Mouse (Mus musculus): ENCODE measurements around the gene Ankrd49. TPM values are rescaled to one million over a fixed set of nuclear protein-coding genes. Genes with fewer than 3 reads are reported as not detected.

Ankrd49 gene
- polyA plus RNA-seq, 1 experiment from 2014 or later: 46.8 TPM

GRCm38 (mm10) chr9:14753947-14754346 is 30.7 kb downstream of the Ankrd49 start:
- H3K9me3 ChIP-seq (ENCODE audit: control insufficient read depth, low read length): no peaks in the 10 kb centered on the region
- peaks cover 7% of the 10 kb centered on the region; the same call in 1 of the 2 replicates for H3K4me1 ChIP-seq (ENCODE audit: control insufficient read depth, insufficient read depth, low read length)
- H3K4me2 ChIP-seq (replicated peaks; ENCODE audit: low read depth, low read length): no peak overlapping the region
- H3K27ac ChIP-seq (ENCODE audit: low read depth, low read length): no peak overlapping the region
- H3K36me3 ChIP-seq (ENCODE audit: control insufficient read depth, insufficient read depth, low read length): no peaks in the 10 kb centered on the region
- no peak overlapping the region for H3K4me3 ChIP-seq (ENCODE audit: low read length)
- ATAC-seq (ENCODE audit: low FRiP score, low TSS enrichment): no peak
- peaks cover 8% of the 10 kb centered on the region for H3K27me3 ChIP-seq (ENCODE audit: control insufficient read depth, insufficient read depth, low read length)
- H3K9ac ChIP-seq (ENCODE audit: low read depth, low read length): no peak overlapping the region

GRCm38 (mm10) chr9:14752001-14752522 is 32.6 kb downstream of the Ankrd49 start, which contains the start of gene Fut4:
Gene Fut4 (minus strand): TSS chr9:14752393.
- peak; percentile 89 for ATAC-seq (ENCODE audit: low FRiP score, low TSS enrichment)
- Histone ChIP-seq H3K4me2 (replicated peaks; ENCODE audit: low read depth, low read length) (peak within 1 kb of the TSS; percentile 92), H3K4me3 (ENCODE audit: low read length) (peak within 1 kb of the TSS; percentile 52), H3K36me3 (ENCODE audit: control insufficient read depth, insufficient read depth, low read length) (no peaks in the 10 kb centered on the region), H3K4me1 (ENCODE audit: control insufficient read depth, insufficient read depth, low read length) (peaks cover 7% of the 10 kb centered on the region; the same call in 1 of the 2 replicates), H3K27ac (ENCODE audit: low read depth, low read length) (no peak within 1 kb of the TSS), H3K9me3 (ENCODE audit: control insufficient read depth, low read length) (no peaks in the 10 kb centered on the region), H3K27me3 (ENCODE audit: control insufficient read depth, insufficient read depth, low read length) (peaks cover 8% of the 10 kb centered on the region), H3K9ac (ENCODE audit: low read depth, low read length) (peak within 1 kb of the TSS; percentile 73)
- under 1% methylated on average over 22 of the region's 28 CpGs for WGBS

- Histone ChIP-seq H3K36me3 (ENCODE audit: control insufficient read depth, insufficient read depth, low read length) (no peaks in the 10 kb centered on the region), H3K9ac (ENCODE audit: low read depth, low read length) (peak overlapping the region; percentile 73), H3K9me3 (ENCODE audit: control insufficient read depth, low read length) (no peaks in the 10 kb centered on the region), H3K4me2 (replicated peaks; ENCODE audit: low read depth, low read length) (peak overlapping the region; percentile 92), H3K4me3 (ENCODE audit: low read length) (peak overlapping the region; percentile 52), H3K4me1 (ENCODE audit: control insufficient read depth, insufficient read depth, low read length) (peaks cover 7% of the 10 kb centered on the region; the same call in 1 of the 2 replicates), H3K27me3 (ENCODE audit: control insufficient read depth, insufficient read depth, low read length) (peaks cover 8% of the 10 kb centered on the region), H3K27ac (ENCODE audit: low read depth, low read length) (no peak overlapping the region)
- ATAC-seq (ENCODE audit: low FRiP score, low TSS enrichment): peak; percentile 90
- 1% methylated on average over 50 of the region's 50 CpGs for WGBS
These were observed 33.1 kb downstream of the Ankrd49 start for GRCm38 (mm10) chr9:14751503-14752000.

GRCm38 (mm10) chr9:14750901-14751502 is 33.7 kb downstream of the Ankrd49 start:
- WGBS: 62% methylated on average over 42 of the region's 42 CpGs
- ATAC-seq (ENCODE audit: low FRiP score, low TSS enrichment): 0 out of 2 replicates have a peak, but pooled peaks have one; percentile 4

DNA sequence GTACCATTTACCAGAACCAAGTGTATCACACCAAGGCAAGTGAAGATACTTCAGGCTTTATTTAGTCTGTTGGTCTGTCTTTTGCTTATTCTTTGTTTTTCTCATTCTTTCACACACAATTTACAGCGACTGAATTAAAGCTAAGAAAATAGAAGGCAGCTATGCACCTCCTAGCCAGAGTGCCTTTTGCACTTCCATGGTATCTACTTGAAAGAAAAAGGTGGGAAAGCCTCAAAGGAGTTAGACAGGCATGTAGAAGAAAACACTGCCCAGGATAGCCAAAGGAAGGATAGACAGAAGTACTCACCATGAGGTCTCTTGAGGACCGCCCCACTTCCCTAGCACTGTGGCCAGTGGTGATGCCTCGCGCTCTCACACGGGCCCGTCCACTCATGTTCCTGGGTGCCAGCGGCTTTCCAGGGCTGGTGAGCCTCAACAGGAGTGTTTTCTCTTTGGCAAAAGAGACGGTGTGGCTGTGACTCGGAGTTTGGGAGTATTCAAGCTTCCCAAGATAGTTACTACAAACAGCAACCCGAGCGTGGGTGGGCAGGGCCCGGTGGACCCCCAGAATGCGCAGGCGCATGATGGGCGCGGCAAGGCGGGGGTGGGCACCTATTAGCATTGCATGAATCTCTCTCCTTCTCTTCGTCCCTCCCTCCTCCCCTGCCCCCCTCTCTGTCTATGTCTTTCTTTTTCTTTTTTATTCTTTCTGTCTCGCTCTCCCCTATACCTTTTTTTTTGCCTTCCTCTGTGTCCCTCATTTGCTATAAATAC is 44.3 kb downstream of the Ankrd49 start, which contains the start of gene Piwil4:
TSS of gene Piwil4 (minus strand) at position 583 of the 774 bp plus-strand sequence.
- WGBS: 82% methylated on average over 19 of the region's 19 CpGs
- H3K9ac ChIP-seq (ENCODE audit: low read depth, low read length): no peak within 1 kb of the TSS
- no peaks in the 10 kb centered on the region for H3K4me1 ChIP-seq (ENCODE audit: control insufficient read depth, insufficient read depth, low read length)
- no peak within 1 kb of the TSS for H3K27ac ChIP-seq (ENCODE audit: low read depth, low read length)
- ATAC-seq (ENCODE audit: low FRiP score, low TSS enrichment): no peak
- H3K36me3 ChIP-seq (ENCODE audit: control insufficient read depth, insufficient read depth, low read length): no peaks in the 10 kb centered on the region
- no peaks in the 10 kb centered on the region for H3K27me3 ChIP-seq (ENCODE audit: control insufficient read depth, insufficient read depth, low read length)
- H3K4me3 ChIP-seq (ENCODE audit: low read length): no peak within 1 kb of the TSS
- no peak within 1 kb of the TSS for H3K4me2 ChIP-seq (replicated peaks; ENCODE audit: low read depth, low read length)
- no peaks in the 10 kb centered on the region for H3K9me3 ChIP-seq (ENCODE audit: control insufficient read depth, low read length)

More at GRCm38 (mm10) chr9:14750901-14751502, 33.7 kb downstream of the Ankrd49 start:
- Histone ChIP-seq H3K36me3 (ENCODE audit: control insufficient read depth, insufficient read depth, low read length) (no peaks in the 10 kb centered on the region), H3K27me3 (ENCODE audit: control insufficient read depth, insufficient read depth, low read length) (peaks cover 8% of the 10 kb centered on the region), H3K9me3 (ENCODE audit: control insufficient read depth, low read length) (no peaks in the 10 kb centered on the region), H3K27ac (ENCODE audit: low read depth, low read length) (no peak overlapping the region), H3K9ac (ENCODE audit: low read depth, low read length) (peak overlapping the region; percentile 73), H3K4me1 (ENCODE audit: control insufficient read depth, insufficient read depth, low read length) (peaks cover 10% of the 10 kb centered on the region; the same call in 1 of the 2 replicates), H3K4me3 (ENCODE audit: low read length) (peak overlapping the region; percentile 52), H3K4me2 (replicated peaks; ENCODE audit: low read depth, low read length) (peak overlapping the region; percentile 92)

DNA sequence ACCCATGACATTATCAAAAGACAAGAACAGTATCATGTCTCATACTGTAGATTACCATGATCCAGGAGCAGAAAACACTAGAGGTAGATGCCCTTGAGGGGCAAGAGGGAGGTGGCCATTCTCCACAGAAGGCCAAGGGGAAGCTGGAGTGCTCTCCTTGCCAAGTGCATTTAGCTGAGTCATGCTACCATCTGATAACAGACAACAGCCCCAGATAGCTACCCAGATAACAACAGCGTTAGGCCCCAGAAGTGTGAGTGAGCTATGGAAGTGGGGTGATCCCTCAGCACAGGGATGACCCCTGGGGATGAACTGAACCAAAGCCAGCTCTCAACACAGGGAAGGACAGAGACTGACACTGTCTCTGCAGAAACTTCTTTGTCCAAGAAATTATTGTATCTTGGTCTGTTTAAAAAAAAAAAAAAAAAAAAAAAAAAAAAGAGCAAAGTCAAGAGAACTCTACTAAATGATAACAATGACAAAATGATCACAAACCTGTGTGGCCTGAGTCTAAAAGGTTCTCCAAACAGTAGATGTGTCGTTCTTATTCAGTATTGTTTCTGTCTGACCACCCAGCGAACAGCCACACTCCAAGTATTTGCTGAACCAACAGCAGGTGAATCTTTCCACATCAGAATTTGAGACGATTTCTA is 45.0 kb downstream of the Ankrd49 start:
- no peaks in the 10 kb centered on the region for H3K4me1 ChIP-seq (ENCODE audit: control insufficient read depth, insufficient read depth, low read length)
- no peaks in the 10 kb centered on the region for H3K36me3 ChIP-seq (ENCODE audit: control insufficient read depth, insufficient read depth, low read length)
- no peak overlapping the region for H3K27ac ChIP-seq (ENCODE audit: low read depth, low read length)
- no peak overlapping the region for H3K9ac ChIP-seq (ENCODE audit: low read depth, low read length)
- ATAC-seq (ENCODE audit: low FRiP score, low TSS enrichment): no peak
- no peaks in the 10 kb centered on the region for H3K9me3 ChIP-seq (ENCODE audit: control insufficient read depth, low read length)
- WGBS: 86% methylated on average over 4 of the region's 4 CpGs
- H3K4me2 ChIP-seq (replicated peaks; ENCODE audit: low read depth, low read length): no peak overlapping the region
- no peak overlapping the region for H3K4me3 ChIP-seq (ENCODE audit: low read length)
- H3K27me3 ChIP-seq (ENCODE audit: control insufficient read depth, insufficient read depth, low read length): no peaks in the 10 kb centered on the region

DNA sequence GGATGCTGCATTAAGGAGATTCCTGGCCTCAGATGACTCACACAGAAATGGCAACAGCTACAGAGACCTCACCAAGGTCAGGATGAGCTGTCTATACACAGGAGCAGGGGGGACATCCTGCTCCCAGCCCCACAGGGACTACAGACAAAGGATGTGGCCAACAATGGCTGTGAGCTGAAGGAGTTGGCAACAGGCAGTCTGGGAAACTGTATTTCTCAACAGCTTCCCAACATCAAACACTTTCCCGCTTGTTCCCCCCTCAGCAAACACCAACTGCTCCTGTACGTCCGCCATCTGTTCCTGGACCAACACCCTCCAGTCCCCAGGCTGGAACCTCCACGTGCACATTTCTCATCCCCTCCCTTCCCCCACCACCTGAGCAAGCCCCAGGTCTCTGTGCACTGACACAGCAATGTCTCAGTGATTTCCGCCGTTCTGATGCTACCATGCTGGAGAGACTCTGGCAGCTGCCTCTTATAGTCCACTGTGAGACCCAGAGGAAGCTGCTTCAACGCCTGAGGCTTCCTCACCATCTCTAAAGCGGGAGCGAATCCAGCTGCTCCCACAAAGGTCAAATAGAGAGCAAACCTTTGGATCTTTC is 53.6 kb downstream of the Ankrd49 start:
- WGBS: 13% methylated on average over 9 of the region's 9 CpGs
- Histone ChIP-seq H3K4me3 (ENCODE audit: low read length) (no peak overlapping the region), H3K27me3 (ENCODE audit: control insufficient read depth, insufficient read depth, low read length) (no peaks in the 10 kb centered on the region), H3K4me1 (ENCODE audit: control insufficient read depth, insufficient read depth, low read length) (peaks cover 6% of the 10 kb centered on the region), H3K36me3 (ENCODE audit: control insufficient read depth, insufficient read depth, low read length) (no peaks in the 10 kb centered on the region), H3K9me3 (ENCODE audit: control insufficient read depth, low read length) (no peaks in the 10 kb centered on the region), H3K9ac (ENCODE audit: low read depth, low read length) (no peak overlapping the region), H3K4me2 (replicated peaks; ENCODE audit: low read depth, low read length) (0 out of 2 replicates have a peak overlapping the region, but pooled peaks have one; percentile 8), H3K27ac (ENCODE audit: low read depth, low read length) (no peak overlapping the region)
- peak; percentile 66; the same call in 1 of the 2 replicates for ATAC-seq (ENCODE audit: low FRiP score, low TSS enrichment)
